8 mouse cellular contexts compared by ENCODE assay signal in the genomic region with DNA sequence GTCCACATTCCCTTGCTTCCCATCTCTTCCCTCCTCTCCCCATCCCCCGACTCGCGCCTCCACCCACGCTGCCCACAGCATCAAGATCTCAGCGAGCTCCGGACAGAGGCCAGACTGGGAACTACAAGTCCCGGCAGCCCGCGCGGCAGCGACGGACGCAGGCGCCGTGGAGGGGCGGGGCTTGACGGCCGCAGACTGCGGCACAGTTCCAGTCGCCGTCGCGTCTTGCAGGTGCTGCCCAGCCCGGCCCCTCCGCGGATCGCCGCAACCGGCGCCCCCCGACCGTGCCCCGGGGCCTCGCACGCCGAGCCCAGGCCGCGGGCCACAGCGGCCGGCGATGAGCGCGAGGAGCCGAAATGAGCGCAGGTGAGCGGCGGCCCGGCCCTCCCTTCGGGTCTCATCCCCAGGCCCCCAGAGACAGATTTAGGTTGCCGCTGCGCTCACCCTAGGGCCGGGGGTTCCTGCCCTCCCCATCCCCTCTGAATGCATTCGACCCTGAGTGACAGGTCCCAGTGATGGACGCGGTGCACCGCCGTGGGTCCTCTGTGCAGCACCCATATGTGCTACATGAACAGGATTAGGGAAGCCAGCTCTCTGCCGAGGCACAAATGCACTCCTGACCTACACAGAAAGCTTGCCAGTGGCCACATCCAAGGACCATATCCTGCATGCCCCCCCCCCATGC. TPM values are rescaled to one million over a fixed set of nuclear protein-coding genes. Genes with fewer than 3 reads are reported as not detected.
DNase-seq lines count a peak whose midpoint lies in the region; ATAC-seq and TF ChIP-seq lines count a peak whose summit lies in the region.

TSS of gene Atp13a2 (plus strand) at position 163 of the 685 bp plus-strand sequence.

- WGBS in heart, embryonic 11.5 days (ENCODE audit: insufficient replicate concordance): under 1% methylated on average over 54 of the region's 58 CpGs
- WGBS in kidney, embryonic 16.5 days: under 1% methylated on average over 58 of the region's 58 CpGs
- WGBS in liver, adult 2 months: under 1% methylated on average over 58 of the region's 58 CpGs

- peaks cover 3% of the 10 kb centered on the region; the same call in 1 of the 2 replicates for H3K79me2 ChIP-seq in liver, adult 2 months (ENCODE audit: control insufficient read depth, insufficient read depth, low read length)
- no peaks in the 10 kb centered on the region for H3K79me2 ChIP-seq in myocyte (ENCODE audit: control insufficient read depth, insufficient read depth)

- peak; percentile 93 for DNase-seq in A20 (ENCODE audit: low read depth, low spot score)
- DNase-seq in brain, adult 2 months (ENCODE audit: low read depth, low spot score): peak; percentile 96
- peak; percentile 58 for DNase-seq in liver, adult 2 months (ENCODE audit: extremely low read depth, low read depth, low spot score)
- peak; percentile 85 for DNase-seq in splenic B cell, adult 2 months (ENCODE audit: low read depth, low spot score)

- TF ChIP-seq CTCF in liver, adult 2 months (IDR thresholded peaks at IDR 0.05; ENCODE audit: low read depth, low read length): no peak

- H3K27me3 ChIP-seq in heart, embryonic 11.5 days (ENCODE audit: control insufficient read depth, insufficient read depth, low read length): no peaks in the 10 kb centered on the region
- H3K27me3 ChIP-seq in kidney, embryonic 16.5 days (ENCODE audit: insufficient read depth, low read length): no peaks in the 10 kb centered on the region
- no peaks in the 10 kb centered on the region for H3K27me3 ChIP-seq in liver, adult 2 months (ENCODE audit: control insufficient read depth, insufficient read depth, low read length)
- peaks cover 8% of the 10 kb centered on the region for H3K27me3 ChIP-seq in myocyte (ENCODE audit: control insufficient read depth, insufficient read depth, insufficient read length)
- no peaks in the 10 kb centered on the region for H3K27me3 ChIP-seq in splenic B cell, adult 2 months (ENCODE audit: control insufficient read depth, insufficient read depth, low read length, poor library complexity, severe bottlenecking)

- ATAC-seq in erythroblast, adult 5-6 weeks (replicated peaks; ENCODE audit: low FRiP score, poor library complexity, severe bottlenecking): peak; percentile 92
- peak; percentile 86 for ATAC-seq in heart, embryonic 11.5 days (replicated peaks; ENCODE audit: insufficient number of reproducible peaks, low FRiP score, low TSS enrichment)
- peak; percentile 90 for ATAC-seq in kidney, embryonic 16.5 days (ENCODE audit: low FRiP score, low TSS enrichment)

- H3ac ChIP-seq in myocyte (ENCODE audit: control insufficient read depth, insufficient read length): peak within 1 kb of the TSS; percentile 37

- H3K36me3 ChIP-seq in heart, embryonic 11.5 days (ENCODE audit: control insufficient read depth, insufficient read depth, low read length): no peaks in the 10 kb centered on the region
- no peaks in the 10 kb centered on the region for H3K36me3 ChIP-seq in kidney, embryonic 16.5 days (ENCODE audit: insufficient read depth, low read length)
- no peaks in the 10 kb centered on the region for H3K36me3 ChIP-seq in liver, adult 2 months (ENCODE audit: control insufficient read depth, insufficient read depth, low read length)
- no peaks in the 10 kb centered on the region for H3K36me3 ChIP-seq in myocyte (ENCODE audit: control insufficient read depth, insufficient read depth)
- H3K36me3 ChIP-seq in splenic B cell, adult 2 months (ENCODE audit: control insufficient read depth, insufficient read depth, low read length, poor library complexity, severe bottlenecking): no peaks in the 10 kb centered on the region

- TF ChIP-seq POLR2A in liver, adult 2 months (IDR thresholded peaks at IDR 0.05; ENCODE audit: extremely low read depth, insufficient read depth, low read length): peak; percentile 38; the same call in 1 of the 2 replicates
- peak; percentile 80 for TF ChIP-seq POLR2A in myocyte (IDR thresholded peaks at IDR 0.05; ENCODE audit: insufficient read length, low read depth)

- peak within 1 kb of the TSS; percentile 91 for H3K4me3 ChIP-seq in heart, embryonic 11.5 days (ENCODE audit: low read depth, low read length)
- peak within 1 kb of the TSS; percentile 72 for H3K4me3 ChIP-seq in kidney, embryonic 16.5 days (ENCODE audit: low read length)
- H3K4me3 ChIP-seq in liver, adult 2 months (ENCODE audit: insufficient read depth, low read depth, low read length): peak within 1 kb of the TSS; percentile 82
- peak within 1 kb of the TSS; percentile 29 for H3K4me3 ChIP-seq in myocyte

- H3K9ac ChIP-seq in heart, embryonic 11.5 days (ENCODE audit: low read depth, low read length): peak within 1 kb of the TSS; percentile 90
- H3K9ac ChIP-seq in kidney, embryonic 16.5 days (replicated peaks; ENCODE audit: low read length): peak within 1 kb of the TSS; percentile 79
- peak within 1 kb of the TSS; percentile 86 for H3K9ac ChIP-seq in liver, adult 2 months (ENCODE audit: low read depth, low read length)

- H3K9me3 ChIP-seq in heart, embryonic 11.5 days (replicated peaks; ENCODE audit: control insufficient read depth, low read length): no peaks in the 10 kb centered on the region
- no peaks in the 10 kb centered on the region for H3K9me3 ChIP-seq in kidney, embryonic 16.5 days (ENCODE audit: low read length)

- H3K4me2 ChIP-seq in heart, embryonic 11.5 days: peak within 1 kb of the TSS; percentile 93
- H3K4me2 ChIP-seq in kidney, embryonic 16.5 days (replicated peaks; ENCODE audit: low read depth, low read length): peak within 1 kb of the TSS; percentile 58
- H3K4me2 ChIP-seq in myocyte (ENCODE audit: low read depth): peak within 1 kb of the TSS; percentile 85

- no peak within 1 kb of the TSS for H3K27ac ChIP-seq in heart, embryonic 11.5 days (ENCODE audit: low read depth, low read length)
- no peak within 1 kb of the TSS for H3K27ac ChIP-seq in kidney, embryonic 16.5 days (ENCODE audit: low read length)
- no peak within 1 kb of the TSS for H3K27ac ChIP-seq in liver, adult 2 months (replicated peaks; ENCODE audit: insufficient read depth, low read depth, low read length)

- peaks cover 16% of the 10 kb centered on the region for H3K4me1 ChIP-seq in heart, embryonic 11.5 days (ENCODE audit: control insufficient read depth, insufficient read depth, low read length)
- peaks cover 26% of the 10 kb centered on the region for H3K4me1 ChIP-seq in kidney, embryonic 16.5 days (ENCODE audit: insufficient read depth, low read length)
- no peaks in the 10 kb centered on the region for H3K4me1 ChIP-seq in liver, adult 2 months (ENCODE audit: control insufficient read depth, insufficient read depth, low read length)

TF ChIP-seq in myocyte, 11 proteins besides CTCF, POLR2A, EP300 and RAD21:
- TF ChIP-seq E2F4 (IDR thresholded peaks at IDR 0.05; ENCODE audit: insufficient read depth) (no peak), TCF12 (IDR thresholded peaks at IDR 0.05; ENCODE audit: insufficient read depth, poor library complexity, severe bottlenecking) (no peak), MAX (IDR thresholded peaks at IDR 0.05; ENCODE audit: low read depth) (no peak), POLR2AphosphoS2 (IDR thresholded peaks at IDR 0.05; ENCODE audit: insufficient read length, low read depth) (peak; percentile 67), TCF3 (IDR thresholded peaks at IDR 0.05; ENCODE audit: insufficient read length, low read depth) (no peak), SRF (IDR thresholded peaks at IDR 0.05; ENCODE audit: control insufficient read depth, insufficient read length, low read depth) (no peak), MYOG (IDR thresholded peaks at IDR 0.05; ENCODE audit: control insufficient read depth in 1 of 3, insufficient read depth in 1 of 3, insufficient read length in 2 of 3, low read depth in 2 of 3) (peak in 2 of 3 experiments; percentile 35 to 44), MYOD1 (IDR thresholded peaks at IDR 0.05; ENCODE audit: control insufficient read depth in 1 of 3, insufficient read length in 2 of 3, low read depth in 2 of 3) (peak in 1 of 3 experiments; percentile 30), CEBPB (IDR thresholded peaks at IDR 0.05; ENCODE audit: insufficient read depth, poor library complexity, severe bottlenecking) (no peak), USF1 (IDR thresholded peaks at IDR 0.05; ENCODE audit: low read depth) (no peak), REST (IDR thresholded peaks at IDR 0.05; ENCODE audit: insufficient read depth, insufficient read length) (no peak)

RNA-seq across cellular contexts. Expression of gene Atp13a2, which starts in this region (rescaled TPM):
- total RNA-seq in erythroblast, adult 5-6 weeks (2015; ENCODE audit: low replicate concordance): 6.7 and 10.0 TPM in 2 replicates
- 4.9 and 5.9 TPM in 2 replicates for total RNA-seq in erythroblast, adult 5-6 weeks (2017; ENCODE audit: low replicate concordance)
- polyA plus RNA-seq in heart, embryonic 11.5 days (2014; fragmentation: Nextera tagmentation; extraction: Ambion mirVana): 18.2 and 18.9 TPM in 2 replicates
- polyA plus RNA-seq in kidney, embryonic 16.5 days (2015; fragmentation: Nextera tagmentation; extraction: Ambion mirVana): 48.9 and 50.7 TPM in 2 replicates
- 12.9 and 13.3 TPM in 2 replicates for total RNA-seq in liver, adult 2 months (2014; rRNA removed)
- 32.5 and 34.0 TPM in 2 replicates for polyA plus RNA-seq in liver, adult 2 months (2012; rRNA removed)
- 22.0 TPM for polyA plus RNA-seq in myocyte (2012; fragmentation: generic; extraction: Trizol)

Comparison
In these comparisons a context has a peak if more than half of its experiments do, and no peak if none do; other contexts are left out.
1. H3K4me3 ChIP-seq: peak in every context shown above with its lines; median percentile 91 in heart, embryonic 11.5 days; 82 in liver, adult 2 months; 72 in kidney, embryonic 16.5 days; 29 in myocyte.